Mouse (Mus musculus): ENCODE measurements at regions not wholly inside any gene's neighbourhood (a gene's known extent, or its start where the extent isn't known, plus 50 kb on each side); places are given as distances from the start of the nearest gene placed in this dataset.
A peak's percentile ranks its signal among the peaks of the same experiment; 100 is the strongest.

DNA sequence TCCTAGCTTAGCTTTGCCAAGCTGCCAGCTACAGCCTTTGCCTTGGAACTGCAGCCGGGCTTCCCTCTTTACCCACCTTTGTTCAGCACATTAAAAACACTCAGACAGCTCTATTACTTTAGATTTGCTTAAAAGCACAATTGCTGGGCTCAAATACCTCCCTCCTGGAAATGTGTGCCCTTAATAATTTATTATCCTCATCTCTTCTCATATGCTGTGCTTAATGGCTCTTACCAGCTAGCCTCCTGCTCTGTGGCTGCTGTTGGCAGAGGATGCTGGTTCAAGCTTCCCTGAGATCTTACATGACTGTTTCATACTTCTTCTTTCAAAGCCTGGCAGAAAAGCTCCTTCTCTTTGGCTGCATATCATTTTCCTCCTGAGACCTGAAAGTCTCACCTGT, 378.1 kb upstream of the Cdh19 start:
- DNase-seq (ENCODE audit: low read depth, low spot score), result no peak

DNA sequence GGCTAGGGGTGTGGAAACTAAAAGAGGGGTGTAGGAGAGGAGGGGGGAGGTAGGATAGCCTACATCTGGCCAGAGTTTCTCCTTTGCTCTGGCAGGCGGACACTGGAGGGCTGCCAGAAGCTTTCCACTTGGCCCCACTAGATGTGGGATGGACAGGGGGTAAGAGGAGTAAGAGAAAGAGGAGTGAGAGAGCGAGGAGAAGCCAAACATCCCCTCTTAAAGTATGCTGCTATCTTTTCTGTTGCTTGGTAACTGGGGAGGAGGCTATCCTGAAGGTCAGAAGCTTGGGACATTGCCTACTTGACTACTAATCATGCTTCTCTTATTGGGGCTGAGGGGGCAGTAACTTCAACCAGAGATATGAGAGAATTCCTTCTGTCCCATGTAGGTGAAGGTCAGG, 360.5 kb upstream of the Cdh19 start:
- DNase-seq (ENCODE audit: low read depth, low spot score), result no peak

DNA sequence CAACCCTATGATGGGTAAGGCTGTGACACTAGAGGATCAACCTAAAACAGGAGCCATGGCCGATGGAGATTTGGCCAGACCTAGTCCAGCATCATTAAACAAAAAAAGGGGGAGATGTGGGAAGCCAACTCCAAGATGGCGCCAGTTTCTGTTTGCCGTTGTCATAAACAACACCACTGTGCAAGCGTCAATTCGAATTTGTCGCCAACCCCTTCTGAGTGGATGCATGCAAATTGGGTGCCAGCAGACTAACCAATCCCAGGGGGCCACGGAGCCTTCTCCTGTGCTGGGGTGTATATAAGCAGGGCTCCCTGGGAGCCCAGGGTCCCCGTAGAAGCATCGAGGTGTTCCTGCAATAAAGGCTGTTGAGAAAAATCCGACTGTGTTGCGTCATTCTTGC, 324.9 kb upstream of the Cdh19 start:
- no peak for DNase-seq (ENCODE audit: low read depth, low spot score)

DNA sequence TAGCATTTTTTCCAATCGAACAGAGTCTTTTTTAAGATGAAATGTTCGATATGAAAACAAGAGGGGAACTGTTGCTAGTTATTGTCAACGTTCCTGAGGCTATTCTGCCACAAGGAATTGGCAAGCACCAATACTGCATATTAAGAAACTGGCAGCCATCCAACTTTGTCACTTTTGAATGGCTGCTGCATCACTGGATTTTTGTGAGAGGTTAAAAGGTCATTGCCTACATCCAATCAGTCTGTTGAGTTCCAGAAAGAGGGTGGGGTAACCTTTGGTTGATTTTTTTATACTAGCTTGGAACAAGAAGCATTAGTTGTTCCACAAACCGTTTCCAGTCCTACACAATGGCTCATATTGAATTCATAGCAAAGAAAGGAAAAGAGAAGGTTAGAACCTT, 309.0 kb upstream of the Cdh19 start:
- DNase-seq (ENCODE audit: low read depth, low spot score), result no peak

DNA sequence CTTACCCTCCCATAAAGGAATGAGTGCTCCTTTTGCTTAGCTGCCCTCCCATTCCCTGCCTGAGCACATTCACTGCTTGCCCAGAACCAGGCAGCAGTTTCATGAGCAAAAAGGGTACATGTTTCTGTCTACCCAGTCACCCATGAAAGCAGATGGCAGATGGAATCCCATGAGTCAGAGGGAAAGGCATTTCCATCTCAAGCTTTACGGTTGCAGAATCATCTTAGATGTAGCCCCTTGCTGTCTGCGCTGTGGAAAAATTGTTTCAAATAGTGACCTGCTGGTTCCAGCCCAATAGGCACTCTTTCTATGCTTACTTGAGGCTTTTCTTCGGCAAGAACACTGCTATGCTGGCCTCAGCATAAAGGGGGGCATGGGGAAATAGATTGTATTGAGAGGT, 308.5 kb upstream of the Cdh19 start:
- DNase-seq (ENCODE audit: low read depth, low spot score), result no peak

DNA sequence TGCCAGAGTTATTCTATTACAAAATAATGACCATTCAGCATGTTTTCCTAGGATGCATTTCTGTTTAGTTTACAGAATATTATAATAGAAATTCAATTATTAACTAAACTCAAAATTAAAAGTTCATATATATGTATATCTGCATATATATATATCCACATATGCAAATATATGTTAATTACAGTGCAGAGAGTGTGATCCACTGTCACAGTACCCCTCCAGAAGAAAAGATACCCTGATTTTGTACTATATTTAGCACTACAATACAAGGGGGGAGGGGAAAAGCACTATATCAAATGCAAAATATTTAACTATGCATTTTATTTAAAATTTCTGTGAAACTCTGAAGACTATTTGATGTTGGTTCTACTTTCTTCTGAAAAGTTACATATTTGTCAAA, 265.4 kb upstream of the Cdh19 start:
- DNase-seq (ENCODE audit: low read depth, low spot score), result no peak

DNA sequence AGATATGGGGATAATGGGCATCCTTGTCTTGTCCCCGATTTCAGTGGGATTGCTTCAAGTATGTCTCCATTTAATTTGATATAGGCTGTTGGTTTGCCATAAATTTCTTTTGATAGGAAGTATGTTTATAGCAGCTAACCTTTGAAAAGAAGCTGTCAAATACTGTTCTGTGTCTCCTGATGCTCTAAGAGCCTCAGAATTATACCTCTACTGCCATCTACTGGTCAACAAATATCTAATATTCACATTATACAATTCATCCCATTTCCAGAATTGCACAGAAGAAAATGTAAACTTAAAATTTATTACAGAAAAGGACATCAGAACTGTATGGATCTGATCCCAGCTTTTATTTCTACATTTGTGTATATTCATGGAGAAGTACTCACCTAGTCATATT, 265.0 kb upstream of the Cdh19 start:
- peak; percentile 52 for DNase-seq (ENCODE audit: low read depth, low spot score)
